Mouse (Mus musculus) bone marrow, adult 2 months (tissue): ENCODE measurements around the gene S1pr5. TPM values are rescaled to one million over a fixed set of nuclear protein-coding genes. Genes with fewer than 3 reads are reported as not detected.
"Not testable (repeated sequence)": the region's sequence is repeated elsewhere in the genome, so short reads cannot be mapped to it uniquely, and the experiment has no call there.

ENCODE experiments used
- H3K27ac ChIP-seq: fragments of 200-500 bp; 2 replicates; pipeline ENCODE4 v1.5.1; 2012; ENCODE audit warnings: low read depth, mild to moderate bottlenecking, control low read depth, inconsistent platforms, low read length; ENCODE audit not compliant: control insufficient read depth, poor library complexity, insufficient read depth
- H3K4me1 ChIP-seq: fragments of 200-500 bp; 2 replicates; pipeline ENCODE4 v1.6.1; 2011; ENCODE audit warnings: low read length; ENCODE audit not compliant: control insufficient read depth, insufficient read depth
- H3K4me3 ChIP-seq: fragments of 200-500 bp; replicated peaks from 2 replicates; pipeline ENCODE3; 2011; ENCODE audit warnings: mild to moderate bottlenecking, low read depth, low read length, control low read depth; ENCODE audit not compliant: control insufficient read depth
- CTCF ChIP-seq: fragments of 200-500 bp; IDR thresholded peaks from 2 replicates; pipeline ENCODE4 v1.5.1; 2011; ENCODE audit warnings: low read length, control low read depth; ENCODE audit not compliant: control insufficient read depth, insufficient read depth
- POLR2A ChIP-seq: fragments of 200-500 bp; IDR thresholded peaks from 2 replicates; pipeline ENCODE4 v1.6.1; 2011; ENCODE audit warnings: low read depth, mild to moderate bottlenecking, control low read depth, low read length, borderline replicate concordance; ENCODE audit not compliant: control insufficient read depth
- WGBS: fragments of 180-500 bp; shearing (Covaris S2); methylation state at CpG from one replicate; pipeline ENCODE4 v1.1.7; 2018; 5-methylcytosine and 5-hydroxymethylcytosine counted together
- polyA plus RNA-seq: library from polyadenylated mRNA; stranded (reverse); fragments of >200 nt; gene quantifications from 2 replicates; pipeline ENCODE4 v1.2.4, GENCODE M21; 2011; ENCODE audit warnings: low replicate concordance; ENCODE audit not compliant: missing spikeins, insufficient read depth, insufficient read length

The S1pr5 gene
- polyA plus RNA-seq = 0.65 and 1.00 TPM in 2 replicates

- no peak within 1 kb of the TSS for H3K4me3 ChIP-seq
- WGBS = 3% methylated on average over 24 of the region's 30 CpGs
- TF ChIP-seq CTCF = no peak
- TF ChIP-seq POLR2A = no peak
- H3K27ac ChIP-seq = no peak within 1 kb of the TSS
- H3K4me1 ChIP-seq = peaks cover 2% of the 10 kb centered on the region
Measured at GRCm38 (mm10) chr9:21248326-21248725, at the start of gene S1pr5. S1pr5 (minus strand) TSS chr9:21248443.

GRCm38 (mm10) chr9:21292271-21292670, 44.0 kb upstream of the S1pr5 start:
- no peak for TF ChIP-seq CTCF
- TF ChIP-seq POLR2A = no peak
- peaks cover 3% of the 10 kb centered on the region; the same call in 1 of the 2 replicates for H3K4me1 ChIP-seq
- H3K27ac ChIP-seq = no peak overlapping the region
- 72% methylated on average over 3 of the region's 3 CpGs for WGBS
- peak overlapping the region; percentile 57 for H3K4me3 ChIP-seq

- 10% methylated on average over 7 of the region's 7 CpGs for WGBS
- not testable (repeated sequence) for H3K4me1 ChIP-seq
- H3K4me3 ChIP-seq = peak overlapping the region; percentile 66
- H3K27ac ChIP-seq = peak overlapping the region; percentile 73
Measured at GRCm38 (mm10) chr9:21291868-21292267, 43.6 kb upstream of the S1pr5 start.

- Histone ChIP-seq H3K4me1 (peaks cover 6% of the 10 kb centered on the region; the same call in 1 of the 2 replicates), H3K4me3 (peak within 1 kb of the TSS; percentile 87), H3K27ac (peak within 1 kb of the TSS; percentile 95)
- TF ChIP-seq CTCF = no peak
- TF ChIP-seq POLR2A = peak; percentile 97
- WGBS = under 1% methylated on average over 51 of the region's 51 CpGs
Measured at GRCm38 (mm10) chr9:21291022-21291787, 43.0 kb upstream of the S1pr5 start, which contains the start of gene Cdkn2d. Cdkn2d (minus strand) TSS chr9:21291407.

DNA sequence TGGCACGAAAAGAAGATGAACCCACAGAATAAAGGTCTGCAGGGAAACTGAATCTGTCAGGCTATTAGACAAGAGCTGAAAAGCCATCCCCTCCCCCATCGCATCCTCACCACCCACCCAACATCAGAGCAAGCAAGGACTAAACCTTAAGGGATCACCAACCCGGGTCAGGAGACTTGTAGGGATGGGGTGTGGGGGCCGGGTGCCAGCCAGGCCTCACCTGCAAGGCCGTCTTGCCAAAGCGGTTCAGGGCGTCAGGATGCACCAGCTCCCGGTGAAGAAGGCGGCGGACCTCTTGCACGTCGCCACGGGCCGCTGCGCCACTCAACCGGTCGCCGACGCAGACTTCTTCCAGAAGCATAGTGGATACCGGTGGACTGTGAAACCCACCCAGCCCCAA, 42.3 kb upstream of the S1pr5 start:
- peak overlapping the region; percentile 87 for H3K4me3 ChIP-seq
- WGBS = under 1% methylated on average over 20 of the region's 20 CpGs
- peak overlapping the region; percentile 95 for H3K27ac ChIP-seq

GRCm38 (mm10) chr9:21289337-21289671, 41.1 kb upstream of the S1pr5 start:
- WGBS = 60% methylated on average over 2 of the region's 2 CpGs
- H3K27ac ChIP-seq = peak overlapping the region; percentile 94
- peak overlapping the region; percentile 90 for H3K4me3 ChIP-seq
- H3K4me1 ChIP-seq = peaks cover 6% of the 10 kb centered on the region; the same call in 1 of the 2 replicates
- TF ChIP-seq POLR2A (no peak), CTCF (no peak)

More for the DNA sequence above, 42.3 kb upstream of the S1pr5 start:
- peaks cover 6% of the 10 kb centered on the region; the same call in 1 of the 2 replicates for H3K4me1 ChIP-seq
- TF ChIP-seq CTCF = no peak
- no peak for TF ChIP-seq POLR2A

- TF ChIP-seq CTCF (no peak), POLR2A (no peak)
- Histone ChIP-seq H3K4me3 (peak overlapping the region; percentile 90), H3K4me1 (peaks cover 6% of the 10 kb centered on the region; the same call in 1 of the 2 replicates), H3K27ac (peak overlapping the region; percentile 94)
- 48% methylated on average over 13 of the region's 13 CpGs for WGBS
Measured at GRCm38 (mm10) chr9:21288404-21289336, 40.4 kb upstream of the S1pr5 start.

GRCm38 (mm10) chr9:21287571-21288402, 39.5 kb upstream of the S1pr5 start, which contains the start of gene Kri1:
Kri1 (minus strand) TSS chr9:21287969.
- WGBS = under 1% methylated on average over 59 of the region's 59 CpGs
- peaks cover 6% of the 10 kb centered on the region; the same call in 1 of the 2 replicates for H3K4me1 ChIP-seq
- TF ChIP-seq CTCF (no peak), POLR2A (peak; percentile 67)
- peak within 1 kb of the TSS; percentile 94 for H3K4me3 ChIP-seq
- H3K27ac ChIP-seq = peak within 1 kb of the TSS; percentile 94
